Mouse (Mus musculus): ENCODE results near the gene Plk5.

DNA sequence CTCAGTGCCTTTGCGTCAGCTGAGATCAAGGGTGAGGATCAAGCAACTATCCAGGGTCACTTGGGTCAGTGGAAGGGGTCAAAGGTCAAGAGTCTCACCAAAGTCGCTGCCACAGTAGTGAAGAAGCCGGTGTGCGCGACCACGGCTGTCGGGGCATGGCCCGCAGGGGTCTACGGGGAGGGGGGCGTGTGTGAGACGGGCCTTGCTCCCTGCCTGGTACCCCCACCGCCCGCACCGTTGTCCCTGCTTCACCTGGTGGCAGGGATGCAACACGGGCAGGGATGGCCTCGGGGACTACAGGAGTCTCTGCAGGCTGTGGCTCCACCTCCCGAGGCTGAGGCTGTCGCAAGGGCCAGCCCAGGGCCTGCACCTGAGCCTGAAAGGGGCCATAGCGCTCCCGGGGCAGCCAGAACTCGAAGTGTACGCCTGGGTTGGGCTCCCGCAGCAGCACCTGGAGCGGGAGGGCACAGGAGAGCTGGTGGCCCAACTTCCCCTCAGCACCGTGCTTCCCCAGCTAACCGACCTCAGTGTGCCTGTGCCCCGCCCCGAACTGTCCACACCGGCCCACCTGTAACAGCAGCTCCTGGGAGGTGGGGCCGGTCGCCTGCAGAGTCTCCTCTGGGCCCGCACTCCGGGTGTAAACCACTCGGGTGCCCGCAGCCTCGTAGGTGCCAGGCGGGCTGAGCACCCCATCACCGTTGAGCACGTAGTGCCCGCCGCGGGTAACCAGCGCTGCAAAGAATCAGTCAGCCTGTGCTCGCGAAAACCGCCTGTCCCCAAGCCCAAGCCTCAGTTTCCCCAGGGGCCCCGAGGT, 14.6 kb upstream of the Plk5 start:
- TF ChIP-seq GATA1 (IDR thresholded peaks at IDR 0.05; ENCODE audit: low read length) (no peak), TAL1 (IDR thresholded peaks at IDR 0.05; ENCODE audit: low read length) (no peak)

Data from erythroblast, embryonic 14.5 days (primary cell).